Mouse (Mus musculus): ENCODE data around the gene Pard3.

Pard3 gene

GRCm38 (mm10) chr8:127088372-127088771, 24.7 kb downstream of the Pard3 start:
- no peak for DNase-seq

- DNase-seq = no peak
Measured at GRCm38 (mm10) chr8:127089021-127089420, 25.3 kb downstream of the Pard3 start.

GRCm38 (mm10) chr8:127090435-127090834, 26.7 kb downstream of the Pard3 start:
- DNase-seq = no peak

- no peak for DNase-seq
Measured at GRCm38 (mm10) chr8:127091936-127092335, 28.2 kb downstream of the Pard3 start.

- DNase-seq = no peak
Measured at GRCm38 (mm10) chr8:127092383-127093112, 28.9 kb downstream of the Pard3 start.

- DNase-seq = no peak
Measured at GRCm38 (mm10) chr8:127093113-127093426, 29.4 kb downstream of the Pard3 start.

- no peak for DNase-seq
Measured at GRCm38 (mm10) chr8:127095763-127096162, 32.1 kb downstream of the Pard3 start.

- DNase-seq = no peak
Measured at GRCm38 (mm10) chr8:127099439-127100090, 35.9 kb downstream of the Pard3 start.

GRCm38 (mm10) chr8:127103256-127103655, 39.6 kb downstream of the Pard3 start:
- DNase-seq = no peak

- no peak for DNase-seq
Measured at GRCm38 (mm10) chr8:127104616-127105015, 40.9 kb downstream of the Pard3 start.

GRCm38 (mm10) chr8:127107928-127108327, 44.2 kb downstream of the Pard3 start:
- DNase-seq = peak; percentile 93

- no peak for DNase-seq
Measured at GRCm38 (mm10) chr8:127113209-127113608, 49.5 kb downstream of the Pard3 start.

- no peak for DNase-seq
Measured at GRCm38 (mm10) chr8:127115837-127116236, 52.1 kb downstream of the Pard3 start.

- DNase-seq = no peak
Measured at GRCm38 (mm10) chr8:127118373-127118861, 54.7 kb downstream of the Pard3 start.

GRCm38 (mm10) chr8:127123391-127123790, 59.7 kb downstream of the Pard3 start:
- no peak for DNase-seq

- DNase-seq = no peak
Measured at GRCm38 (mm10) chr8:127124795-127125194, 61.1 kb downstream of the Pard3 start.

- no peak for DNase-seq
Measured at GRCm38 (mm10) chr8:127125686-127126683, 62.3 kb downstream of the Pard3 start.

GRCm38 (mm10) chr8:127128781-127129396, 65.2 kb downstream of the Pard3 start:
- DNase-seq = no peak

- no peak for DNase-seq
Measured at GRCm38 (mm10) chr8:127134327-127134726, 70.6 kb downstream of the Pard3 start.

- no peak for DNase-seq
Measured at GRCm38 (mm10) chr8:127136201-127136600, 72.5 kb downstream of the Pard3 start.

- DNase-seq = no peak
Measured at GRCm38 (mm10) chr8:127136781-127137180, 73.1 kb downstream of the Pard3 start.

- peak; percentile 61 for DNase-seq
Measured at GRCm38 (mm10) chr8:127139154-127139553, 75.5 kb downstream of the Pard3 start.

- no peak for DNase-seq
Measured at GRCm38 (mm10) chr8:127140945-127141344, 77.3 kb downstream of the Pard3 start.
